Mouse (Mus musculus) lung, postnatal 10 days (tissue): ENCODE data around the gene H2afb2.

Source experiments
- DNase-seq: peaks from one replicate; pipeline ENCODE4 v3.0.0; 2021

H2afb2 gene

GRCm38 (mm10) chrX:116680878-116681277 lies at the start of gene H2afb2:
Gene H2afb2, plus strand, starts transcription at chrX:116681178.
- no peak for DNase-seq
